Mouse (Mus musculus) spleen, postnatal 4 days (tissue): ENCODE measurements around the gene Tmem223.
"Not testable (repeated sequence)": the region's sequence is repeated elsewhere in the genome, so short reads cannot be mapped to it uniquely, and the experiment has no call there.

Source experiments
- DNase-seq, 2 experiments: peaks; one replicate each; pipeline ENCODE4 v3.0.0; 2022; ENCODE audit warnings: low spot score in 2 of 2

Gene Tmem223

GRCm38 (mm10) chr19:8770567-8771270 lies at the start of gene Tmem223:
Tmem223 (plus strand) TSS chr19:8770996.
- peak; percentile 79 to 90 for DNase-seq

- no peak for DNase-seq
Observed at GRCm38 (mm10) chr19:8721378-8721777, 49.4 kb upstream of the Tmem223 start.

- DNase-seq: no peak
Observed at GRCm38 (mm10) chr19:8722021-8722420, 48.8 kb upstream of the Tmem223 start.

GRCm38 (mm10) chr19:8722559-8722906 lies 48.3 kb upstream of the Tmem223 start:
- DNase-seq: no peak

GRCm38 (mm10) chr19:8722907-8723573 lies 47.8 kb upstream of the Tmem223 start, which contains the start of gene Slc3a2:
Slc3a2 (minus strand) TSS chr19:8723369.
- peak; percentile 95 for DNase-seq

GRCm38 (mm10) chr19:8723574-8724346 lies 47.0 kb upstream of the Tmem223 start:
- DNase-seq: peak in 1 of 2 experiments; percentile 22

GRCm38 (mm10) chr19:8724392-8724791 lies 46.4 kb upstream of the Tmem223 start:
- no peak for DNase-seq

- DNase-seq: no peak
Observed at GRCm38 (mm10) chr19:8725081-8725613, 45.6 kb upstream of the Tmem223 start.

GRCm38 (mm10) chr19:8726609-8727390 lies 44.0 kb upstream of the Tmem223 start:
- no peak for DNase-seq

- DNase-seq: no peak
Observed at GRCm38 (mm10) chr19:8727495-8728114, 43.2 kb upstream of the Tmem223 start.

GRCm38 (mm10) chr19:8728335-8729099 lies 42.3 kb upstream of the Tmem223 start:
- DNase-seq: not testable (repeated sequence)

- no peak for DNase-seq
Observed at GRCm38 (mm10) chr19:8734334-8734733, 36.5 kb upstream of the Tmem223 start.

GRCm38 (mm10) chr19:8735389-8736159 lies 35.2 kb upstream of the Tmem223 start, which contains the start of gene Wdr74:
Wdr74 (plus strand) TSS chr19:8735827.
- peak; percentile 87 to 94 for DNase-seq

- DNase-seq: no peak
Observed at GRCm38 (mm10) chr19:8736160-8736467, 34.7 kb upstream of the Tmem223 start.

- no peak for DNase-seq
Observed at GRCm38 (mm10) chr19:8738911-8739310, 31.9 kb upstream of the Tmem223 start.

- DNase-seq: no peak
Observed at GRCm38 (mm10) chr19:8739646-8740045, 31.1 kb upstream of the Tmem223 start.

GRCm38 (mm10) chr19:8740603-8741002 lies 30.2 kb upstream of the Tmem223 start, which contains the start of gene 1700092M07Rik:
1700092M07Rik (plus strand) TSS chr19:8740718.
- no peak for DNase-seq

- DNase-seq: peak; percentile 93 to 95
Observed at GRCm38 (mm10) chr19:8741243-8741869, 29.4 kb upstream of the Tmem223 start, which contains the start of gene Stx5a. Stx5a (plus strand) TSS chr19:8741413.

- peak in 1 of 2 experiments; percentile 30 for DNase-seq
Observed at GRCm38 (mm10) chr19:8742176-8742575, 28.6 kb upstream of the Tmem223 start.
